ENCODE assay signal across 15 mouse cellular contexts in the genomic region with DNA sequence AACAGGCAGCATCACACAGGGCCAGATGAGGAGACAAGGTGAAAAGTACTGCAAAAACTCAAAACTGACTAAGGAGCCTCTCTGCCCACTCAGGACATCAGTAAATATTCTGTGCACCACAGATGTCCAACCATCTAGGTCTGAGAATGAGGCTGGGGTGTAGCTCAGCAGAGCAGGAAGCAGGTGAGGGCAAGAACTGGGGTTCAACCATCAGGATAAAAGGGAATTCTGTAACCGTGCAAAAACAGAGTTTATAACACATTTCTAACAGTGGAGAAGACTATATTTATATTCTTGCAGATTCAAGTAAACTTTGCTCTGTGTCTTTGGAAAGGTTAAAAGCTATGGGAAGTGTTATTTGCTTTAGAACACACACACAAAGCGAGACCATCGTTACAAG. TPM values are rescaled to one million over a fixed set of nuclear protein-coding genes. Genes with fewer than 3 reads are reported as not detected.
DNase-seq lines count a peak whose midpoint lies in the region; ATAC-seq and TF ChIP-seq lines count a peak whose summit lies in the region.
"Had no signal": no experiment of that assay in that cellular context is flagged by ENCODE, and none has a peak within 500 bp of the region (broad histone marks: within the 10 kb centered on the region; RNA-seq: fewer than 3 reads in every experiment).

No protein-coding gene starts in this region.

- H3K4me2 ChIP-seq in forebrain, embryonic 11.5 days (ENCODE audit: low read depth, low read length, severe bottlenecking), result peak overlapping the region; percentile 72; the same call in 1 of the 2 replicates
- no peak overlapping the region for H3K4me2 ChIP-seq in forebrain, postnatal 0 days (ENCODE audit: low read depth)
- peak overlapping the region; percentile 62; the same call in 1 of the 2 replicates for H3K4me2 ChIP-seq in hindbrain, embryonic 12.5 days (replicated peaks)
- H3K4me2 ChIP-seq in limb, embryonic 15.5 days, result peak overlapping the region; percentile 50

- WGBS in forebrain, embryonic 11.5 days, result 90% methylated on average over 3 of the region's 3 CpGs
- WGBS in forebrain, postnatal 0 days, result 76% methylated on average over 3 of the region's 3 CpGs
- WGBS in hindbrain, embryonic 12.5 days, result 90% methylated on average over 3 of the region's 3 CpGs
- WGBS in limb, embryonic 15.5 days, result 54% methylated on average over 3 of the region's 3 CpGs

- H3K9ac ChIP-seq in forebrain, embryonic 11.5 days (ENCODE audit: low read length), result no peak overlapping the region
- no peak overlapping the region for H3K9ac ChIP-seq in forebrain, postnatal 0 days
- no peak overlapping the region for H3K9ac ChIP-seq in hindbrain, embryonic 12.5 days
- no peak overlapping the region for H3K9ac ChIP-seq in limb, embryonic 15.5 days

- H3K4me1 ChIP-seq in forebrain, embryonic 11.5 days (replicated peaks; ENCODE audit: control insufficient read depth, insufficient read depth, low read length), result peaks cover 8% of the 10 kb centered on the region; the same call in 1 of the 2 replicates
- H3K4me1 ChIP-seq in forebrain, postnatal 0 days (ENCODE audit: insufficient read depth), result peaks cover 6% of the 10 kb centered on the region; the same call in 1 of the 2 replicates
- peaks cover 27% of the 10 kb centered on the region for H3K4me1 ChIP-seq in hindbrain, embryonic 12.5 days
- peaks cover 21% of the 10 kb centered on the region for H3K4me1 ChIP-seq in limb, embryonic 15.5 days

- no peaks in the 10 kb centered on the region for H3K9me3 ChIP-seq in forebrain, embryonic 11.5 days (ENCODE audit: control insufficient read depth, low read length)
- no peaks in the 10 kb centered on the region for H3K9me3 ChIP-seq in forebrain, postnatal 0 days (ENCODE audit: low read length)
- H3K9me3 ChIP-seq in hindbrain, embryonic 12.5 days (replicated peaks), result no peaks in the 10 kb centered on the region
- H3K9me3 ChIP-seq in limb, embryonic 15.5 days, result no peaks in the 10 kb centered on the region
- H3K9me3 ChIP-seq: G1E had no signal

- no peaks in the 10 kb centered on the region for H3K27me3 ChIP-seq in forebrain, embryonic 11.5 days (ENCODE audit: control insufficient read depth, insufficient read depth, low read length)
- no peaks in the 10 kb centered on the region for H3K27me3 ChIP-seq in forebrain, postnatal 0 days (ENCODE audit: insufficient read depth, low read length)
- no peaks in the 10 kb centered on the region for H3K27me3 ChIP-seq in hindbrain, embryonic 12.5 days
- H3K27me3 ChIP-seq in limb, embryonic 15.5 days, result no peaks in the 10 kb centered on the region

- no peak for DNase-seq in forebrain, embryonic 11.5 days (ENCODE audit: low spot score)
- no peak for DNase-seq in forebrain, postnatal 0 days
- peak; percentile 17 for DNase-seq in A20 (ENCODE audit: low read depth, low spot score)
- DNase-seq in left cerebral cortex, postnatal 25 days (ENCODE audit: low spot score in 2 of 2), result no peak
- no peak for DNase-seq in layer of hippocampus, adult 8-10 months (ENCODE audit: low spot score in 2 of 2)
- DNase-seq in thymus, adult 18-20 months, result no peak
- DNase-seq: cerebellum, postnatal 14 days; heart, adult 18-20 months; heart, postnatal 36 days; kidney, postnatal 25 days; right cerebral cortex, postnatal 25 days had no signal

- intact Hi-C loops in left cerebral cortex, postnatal 25 days (cut with DNase I), result loop anchor here (5.0 kb wide), 1 partner anchor 193 kb away; a partner anchor contains a TSS

- no peak overlapping the region for H3K4me3 ChIP-seq in forebrain, embryonic 11.5 days (ENCODE audit: low read depth, low read length)
- H3K4me3 ChIP-seq in forebrain, postnatal 0 days (ENCODE audit: low read depth, low read length), result no peak overlapping the region
- H3K4me3 ChIP-seq in hindbrain, embryonic 12.5 days, result no peak overlapping the region
- peak overlapping the region; percentile 66 for H3K4me3 ChIP-seq in limb, embryonic 15.5 days

- TF ChIP-seq CTCF in forebrain, postnatal 0 days (IDR thresholded peaks at IDR 0.05; ENCODE audit: low read depth), result no peak

- H3K27ac ChIP-seq in forebrain, embryonic 11.5 days (ENCODE audit: low read depth, low read length), result no peak overlapping the region
- H3K27ac ChIP-seq in forebrain, postnatal 0 days (ENCODE audit: low read depth, low read length), result no peak overlapping the region
- no peak overlapping the region for H3K27ac ChIP-seq in hindbrain, embryonic 12.5 days
- H3K27ac ChIP-seq in limb, embryonic 15.5 days, result 0 out of 2 replicates have a peak overlapping the region, but pooled peaks have one; percentile 38
- H3K27ac ChIP-seq: macrophage had no signal

- ATAC-seq in forebrain, embryonic 11.5 days (replicated peaks; ENCODE audit: low FRiP score), result no peak
- ATAC-seq in forebrain, postnatal 0 days, result no peak
- no peak for ATAC-seq in hindbrain, embryonic 12.5 days (ENCODE audit: low FRiP score)
- ATAC-seq in limb, embryonic 15.5 days (ENCODE audit: insufficient number of reproducible peaks, low FRiP score, low TSS enrichment, low read depth), result no peak

- H3K36me3 ChIP-seq in forebrain, embryonic 11.5 days (ENCODE audit: control insufficient read depth, insufficient read depth, low read length), result no peaks in the 10 kb centered on the region; the same call in 1 of the 2 replicates
- no peaks in the 10 kb centered on the region for H3K36me3 ChIP-seq in forebrain, postnatal 0 days (ENCODE audit: insufficient read depth)
- H3K36me3 ChIP-seq in hindbrain, embryonic 12.5 days, result 0 out of 2 replicates have a peak, but pooled peaks cover 4% of the 10 kb centered on the region
- H3K36me3 ChIP-seq in limb, embryonic 15.5 days, result no peaks in the 10 kb centered on the region

RNA-seq across cellular contexts. Expression of a gene that starts 2.3 kb away (rescaled TPM):
- polyA plus RNA-seq in forebrain, embryonic 11.5 days (2014; fragmentation: Nextera tagmentation; extraction: Ambion mirVana), result 120 TPM in 2 replicates
- total RNA-seq in forebrain, postnatal 0 days (2014; rRNA removed), result 12.6 and 16.6 TPM in 2 replicates
- 11.3 and 14.2 TPM in 2 replicates for polyA plus RNA-seq in forebrain, postnatal 0 days (2015; fragmentation: Nextera tagmentation; extraction: Ambion mirVana)
- polyA plus RNA-seq in hindbrain, embryonic 12.5 days (2016; fragmentation: Nextera tagmentation; extraction: Ambion mirVana), result 66.5 and 68.0 TPM in 2 replicates
- polyA plus RNA-seq in limb, embryonic 15.5 days (2015; fragmentation: Nextera tagmentation; extraction: Ambion mirVana), result 95.9 and 103 TPM in 2 replicates
- total RNA-seq in left cerebral cortex, postnatal 25 days (2021), result 10 to 100 TPM; 15.5 to 16.0 TPM
- total RNA-seq in layer of hippocampus, adult 8-10 months (2022), result 10 to 100 TPM; 13.3 to 19.1 (median 14.5) TPM

RNA-seq across cellular contexts. Expression of a gene that starts 19.7 kb away (rescaled TPM):
- not detected in 2 replicates for polyA plus RNA-seq in forebrain, embryonic 11.5 days (2014; fragmentation: Nextera tagmentation; extraction: Ambion mirVana)
- total RNA-seq in forebrain, postnatal 0 days (2014; rRNA removed), result under 0.01 TPM in 1 of 2 replicates, not detected in the other
- not detected in 2 replicates for polyA plus RNA-seq in forebrain, postnatal 0 days (2015; fragmentation: Nextera tagmentation; extraction: Ambion mirVana)
- 0.25 and 0.40 TPM in 2 replicates for polyA plus RNA-seq in hindbrain, embryonic 12.5 days (2016; fragmentation: Nextera tagmentation; extraction: Ambion mirVana)
- 1.3 and 1.5 TPM in 2 replicates for polyA plus RNA-seq in limb, embryonic 15.5 days (2015; fragmentation: Nextera tagmentation; extraction: Ambion mirVana)
- not detected for total RNA-seq in left cerebral cortex, postnatal 25 days (2021)
- not detected for total RNA-seq in layer of hippocampus, adult 8-10 months (2022)
- total RNA-seq: heart, adult 18-20 months; heart, postnatal 36 days had no signal
- polyA plus RNA-seq: G1E, macrophage had no signal
